In genomic region chr2:65619781-65620180, GRCm38 (mm10) we compare ENCODE assay signal across 8 mouse cellular contexts. TPM values are rescaled to one million over a fixed set of nuclear protein-coding genes. Genes with fewer than 3 reads are reported as not detected.
A peak's percentile ranks its signal among the peaks of the same experiment; 100 is the strongest.
DNase-seq lines count a peak whose midpoint lies in the region; ATAC-seq lines count a peak whose summit lies in the region.

No protein-coding gene starts in this region.

- H3K27ac ChIP-seq in hindbrain, embryonic 10.5 days: no peak overlapping the region
- H3K27ac ChIP-seq in hindbrain, embryonic 16.5 days (ENCODE audit: low read depth, low read length): no peak overlapping the region
- no peak overlapping the region for H3K27ac ChIP-seq in midbrain, embryonic 16.5 days (ENCODE audit: low read length)

- no peak overlapping the region for H3K9ac ChIP-seq in hindbrain, embryonic 16.5 days (ENCODE audit: low read depth, low read length)
- H3K9ac ChIP-seq in midbrain, embryonic 16.5 days (ENCODE audit: low read depth, low read length): no peak overlapping the region

- H3K4me1 ChIP-seq in hindbrain, embryonic 10.5 days (replicated peaks): 0 out of 2 replicates have a peak, but pooled peaks cover 3% of the 10 kb centered on the region
- no peaks in the 10 kb centered on the region; the same call in none of the 2 replicates for H3K4me1 ChIP-seq in hindbrain, embryonic 16.5 days (ENCODE audit: control insufficient read depth, insufficient read depth, low read depth, low read length)
- peaks cover 11% of the 10 kb centered on the region for H3K4me1 ChIP-seq in midbrain, embryonic 16.5 days (ENCODE audit: control insufficient read depth, insufficient read depth, low read length)

- H3K36me3 ChIP-seq in hindbrain, embryonic 10.5 days: no peaks in the 10 kb centered on the region
- no peaks in the 10 kb centered on the region for H3K36me3 ChIP-seq in hindbrain, embryonic 16.5 days (ENCODE audit: control insufficient read depth, insufficient read depth, low read length)
- H3K36me3 ChIP-seq in midbrain, embryonic 16.5 days (ENCODE audit: control insufficient read depth, insufficient read depth, low read length): no peaks in the 10 kb centered on the region

- H3K4me3 ChIP-seq in hindbrain, embryonic 10.5 days: no peak overlapping the region
- no peak overlapping the region for H3K4me3 ChIP-seq in hindbrain, embryonic 16.5 days (ENCODE audit: low read length)
- H3K4me3 ChIP-seq in midbrain, embryonic 16.5 days (ENCODE audit: low read depth, low read length): no peak overlapping the region

- DNase-seq in hindbrain, embryonic 10.5 days (ENCODE audit: low spot score): peak; percentile 47
- DNase-seq in 3T3-L1 (ENCODE audit: low read depth, low spot score) (peak; percentile 78), ZHBTc4 (ENCODE audit: low read depth, low spot score) (peak; percentile 53)
- DNase-seq in induced T-regulatory cell, adult 2 months (ENCODE audit: low read depth): peak; percentile 36
- no peak for DNase-seq in T-cell, adult 2 months (ENCODE audit: low spot score)
- DNase-seq in layer of hippocampus, postnatal 10 days (ENCODE audit: low spot score in 2 of 2): no peak

- no peaks in the 10 kb centered on the region for H3K9me3 ChIP-seq in hindbrain, embryonic 10.5 days
- H3K9me3 ChIP-seq in hindbrain, embryonic 16.5 days (ENCODE audit: control insufficient read depth, low read length): no peaks in the 10 kb centered on the region
- H3K9me3 ChIP-seq in midbrain, embryonic 16.5 days (replicated peaks; ENCODE audit: control insufficient read depth, low read length, poor library complexity, severe bottlenecking): no peaks in the 10 kb centered on the region

- WGBS in hindbrain, embryonic 10.5 days: 30% methylated on average over 5 of the region's 5 CpGs
- WGBS in hindbrain, embryonic 16.5 days: 25% methylated on average over 5 of the region's 5 CpGs
- 26% methylated on average over 5 of the region's 5 CpGs for WGBS in midbrain, embryonic 16.5 days

- H3K4me2 ChIP-seq in hindbrain, embryonic 16.5 days (ENCODE audit: low read length): no peak overlapping the region
- no peak overlapping the region for H3K4me2 ChIP-seq in midbrain, embryonic 16.5 days (ENCODE audit: low read length)

- H3K27me3 ChIP-seq in hindbrain, embryonic 10.5 days (ENCODE audit: insufficient read depth, poor library complexity, severe bottlenecking): no peaks in the 10 kb centered on the region
- no peaks in the 10 kb centered on the region for H3K27me3 ChIP-seq in hindbrain, embryonic 16.5 days (replicated peaks; ENCODE audit: control insufficient read depth, insufficient read depth, low read length)
- no peaks in the 10 kb centered on the region for H3K27me3 ChIP-seq in midbrain, embryonic 16.5 days (ENCODE audit: control insufficient read depth, insufficient read depth, low read depth, low read length)

- ATAC-seq in hindbrain, embryonic 16.5 days: no peak
- no peak for ATAC-seq in midbrain, embryonic 16.5 days

RNA-seq across cellular contexts. Expression of gene Scn2a, which starts 0.8 kb away (rescaled TPM):
- 3.6 and 7.5 TPM in 2 replicates for polyA plus RNA-seq in hindbrain, embryonic 10.5 days (2016; fragmentation: Nextera tagmentation; extraction: Ambion mirVana)
- polyA plus RNA-seq in hindbrain, embryonic 16.5 days (2015; fragmentation: Nextera tagmentation; extraction: Ambion mirVana): 49.5 and 54.7 TPM in 2 replicates
- 100 to 1,000 TPM; 260 to 266 TPM for total RNA-seq in layer of hippocampus, postnatal 10 days (2021)
- polyA plus RNA-seq in midbrain, embryonic 16.5 days (2015; fragmentation: Nextera tagmentation; extraction: Ambion mirVana): 55.5 and 56.7 TPM in 2 replicates

RNA-seq across cellular contexts. Expression of gene Scn3a, which starts 52.4 kb away (rescaled TPM):
- polyA plus RNA-seq in hindbrain, embryonic 10.5 days (2016; fragmentation: Nextera tagmentation; extraction: Ambion mirVana): 6.3 and 17.0 TPM in 2 replicates
- polyA plus RNA-seq in hindbrain, embryonic 16.5 days (2015; fragmentation: Nextera tagmentation; extraction: Ambion mirVana): 38.0 and 45.4 TPM in 2 replicates
- 10 to 100 TPM; 54.0 to 54.3 TPM for total RNA-seq in layer of hippocampus, postnatal 10 days (2021)
- 70.7 and 78.2 TPM in 2 replicates for polyA plus RNA-seq in midbrain, embryonic 16.5 days (2015; fragmentation: Nextera tagmentation; extraction: Ambion mirVana)

Comparison
In these comparisons a context has a peak if more than half of its experiments do, and no peak if none do; other contexts are left out.
1. DNase-seq: peak in hindbrain, embryonic 10.5 days (single experiment), 3T3-L1 (single experiment), ZHBTc4 (single experiment) and induced T-regulatory cell, adult 2 months (single experiment); none in T-cell, adult 2 months (single experiment) and layer of hippocampus, postnatal 10 days (0 of 2).